Mouse (Mus musculus) bone marrow macrophage, adult 2 months (primary cell): ENCODE measurements at regions not wholly inside any gene's neighbourhood (a gene's known extent, or its start where the extent isn't known, plus 50 kb on each side); places are given as distances from the start of the nearest gene placed in this dataset.

ENCODE experiments used
- H3K27ac ChIP-seq: 2 replicates; pipeline ENCODE4 v1.5.1; 2012; ENCODE audit warnings: low read depth, low read length; ENCODE audit not compliant: insufficient read depth
- H3K4me1 ChIP-seq: 2 replicates; pipeline ENCODE4 v1.6.1; 2012; ENCODE audit warnings: low read length; ENCODE audit not compliant: control insufficient read depth, insufficient read depth
- H3K4me3 ChIP-seq: 2 replicates; pipeline ENCODE4 v1.5.1; 2012; ENCODE audit warnings: mild to moderate bottlenecking, low read length, moderate library complexity; ENCODE audit not compliant: insufficient read depth
- CTCF ChIP-seq: IDR thresholded peaks from 2 replicates; pipeline ENCODE4 v1.5.1; 2012; ENCODE audit warnings: low read depth, mild to moderate bottlenecking, low read length, moderate library complexity
- POLR2A ChIP-seq: IDR thresholded peaks from 2 replicates; pipeline ENCODE4 v1.6.1; 2012; ENCODE audit warnings: mild to moderate bottlenecking, low read depth, low read length, borderline replicate concordance

GRCm38 (mm10) chr4:137164429-137164828 is 112.9 kb upstream of the Wnt4 start:
- Histone ChIP-seq H3K27ac (no peak overlapping the region), H3K4me3 (no peak overlapping the region), H3K4me1 (no peaks in the 10 kb centered on the region)
- TF ChIP-seq CTCF: peak; percentile 94
- no peak for TF ChIP-seq POLR2A

GRCm38 (mm10) chr4:137163962-137164361 is 113.3 kb upstream of the Wnt4 start:
- no peak overlapping the region for H3K27ac ChIP-seq
- TF ChIP-seq CTCF (no peak), POLR2A (no peak)

GRCm38 (mm10) chr4:137160526-137160925 is 111.9 kb upstream of the Zbtb40 start:
- H3K27ac ChIP-seq: no peak overlapping the region
- no peak overlapping the region for H3K4me3 ChIP-seq
- TF ChIP-seq POLR2A (no peak), CTCF (no peak)
- no peaks in the 10 kb centered on the region for H3K4me1 ChIP-seq

More at GRCm38 (mm10) chr4:137163962-137164361, 113.3 kb upstream of the Wnt4 start:
- Histone ChIP-seq H3K4me1 (no peaks in the 10 kb centered on the region), H3K4me3 (no peak overlapping the region)

GRCm38 (mm10) chr4:137158201-137158600 is 109.6 kb upstream of the Zbtb40 start:
- no peak for TF ChIP-seq POLR2A
- H3K4me1 ChIP-seq: no peaks in the 10 kb centered on the region
- H3K4me3 ChIP-seq: no peak overlapping the region
- H3K27ac ChIP-seq: no peak overlapping the region

- Histone ChIP-seq H3K4me1 (no peaks in the 10 kb centered on the region), H3K27ac (no peak overlapping the region), H3K4me3 (no peak overlapping the region)
- no peak for TF ChIP-seq POLR2A
- no peak for TF ChIP-seq CTCF
Observed at GRCm38 (mm10) chr4:137156441-137157105, 108.0 kb upstream of the Zbtb40 start.

- Histone ChIP-seq H3K4me1 (0 out of 2 replicates have a peak, but pooled peaks cover 2% of the 10 kb centered on the region), H3K4me3 (no peak overlapping the region), H3K27ac (no peak overlapping the region)
- TF ChIP-seq CTCF (no peak), POLR2A (no peak)
Observed at GRCm38 (mm10) chr4:137148756-137149155, 100.2 kb upstream of the Zbtb40 start.

GRCm38 (mm10) chr4:137147795-137148194 is 99.2 kb upstream of the Zbtb40 start:
- Histone ChIP-seq H3K27ac (no peak overlapping the region), H3K4me3 (no peak overlapping the region), H3K4me1 (0 out of 2 replicates have a peak, but pooled peaks cover 2% of the 10 kb centered on the region)
- TF ChIP-seq POLR2A (no peak), CTCF (no peak)

GRCm38 (mm10) chr4:137146326-137146725 is 97.7 kb upstream of the Zbtb40 start:
- TF ChIP-seq POLR2A (no peak), CTCF (no peak)
- 0 out of 2 replicates have a peak, but pooled peaks cover 2% of the 10 kb centered on the region for H3K4me1 ChIP-seq
- no peak overlapping the region for H3K27ac ChIP-seq
- no peak overlapping the region for H3K4me3 ChIP-seq

GRCm38 (mm10) chr4:137142316-137142715 is 93.7 kb upstream of the Zbtb40 start:
- no peak for TF ChIP-seq CTCF
- no peak for TF ChIP-seq POLR2A
- Histone ChIP-seq H3K4me1 (no peaks in the 10 kb centered on the region), H3K4me3 (no peak overlapping the region), H3K27ac (no peak overlapping the region)

- H3K4me1 ChIP-seq: no peaks in the 10 kb centered on the region
Observed at GRCm38 (mm10) chr4:137139051-137139705, 90.6 kb upstream of the Zbtb40 start.

More at GRCm38 (mm10) chr4:137139051-137139705, 90.6 kb upstream of the Zbtb40 start:
- Histone ChIP-seq H3K27ac (no peak overlapping the region), H3K4me3 (no peak overlapping the region)
- TF ChIP-seq POLR2A (no peak), CTCF (no peak)
